Mouse (Mus musculus): Measurements from ENCODE around the gene Hist1h2ak. TPM values are rescaled to one million over a fixed set of nuclear protein-coding genes. Genes with fewer than 3 reads are reported as not detected.
"Not testable (repeated sequence)": the region's sequence is repeated elsewhere in the genome, so short reads cannot be mapped to it uniquely, and the experiment has no call there.

Gene Hist1h2ak
- total and polyA plus RNA-seq, 2 experiments from 2014 or later, result 10.3 to 128 TPM

GRCm38 (mm10) chr13:21753051-21753523 lies 540 bp downstream of the Hist1h2ak start:
- Histone ChIP-seq H3K27me3 (ENCODE audit: control insufficient read depth, insufficient read depth, low read length) (no peaks in the 10 kb centered on the region), H3K9ac (replicated peaks; ENCODE audit: low read depth, low read length) (peak overlapping the region; percentile 51), H3K9me3 (replicated peaks; ENCODE audit: control insufficient read depth, low read length) (no peaks in the 10 kb centered on the region), H3K4me3 (ENCODE audit: low read depth, low read length) (peak overlapping the region; percentile 51), H3K36me3 (replicated peaks; ENCODE audit: control insufficient read depth, insufficient read depth, low read length) (no peaks in the 10 kb centered on the region), H3K27ac (ENCODE audit: low read depth) (peak overlapping the region; percentile 94), H3K4me1 (ENCODE audit: control insufficient read depth, insufficient read depth) (peaks cover 23% of the 10 kb centered on the region), H3K4me2 (ENCODE audit: low read depth, low read length) (peak overlapping the region; percentile 67)
- ATAC-seq (ENCODE audit: insufficient read depth, low read depth), result no peak
- DNase-seq (ENCODE audit: low spot score), result no peak
- TF ChIP-seq EP300 (IDR thresholded peaks at IDR 0.05; ENCODE audit: low read depth), result no peak
- no peak for TF ChIP-seq CTCF (IDR thresholded peaks at IDR 0.05; ENCODE audit: low read depth)
- WGBS, result 3% methylated on average over 10 of the region's 10 CpGs

GRCm38 (mm10) chr13:21752356-21752755 lies 1.3 kb downstream of the Hist1h2ak start:
- no peaks in the 10 kb centered on the region for H3K27me3 ChIP-seq (ENCODE audit: control insufficient read depth, insufficient read depth, low read length)
- H3K27ac ChIP-seq (ENCODE audit: low read depth), result peak overlapping the region; percentile 31; the same call in 1 of the 2 replicates
- no peaks in the 10 kb centered on the region for H3K9me3 ChIP-seq (replicated peaks; ENCODE audit: control insufficient read depth, low read length)
- H3K9ac ChIP-seq (replicated peaks; ENCODE audit: low read depth, low read length), result 0 out of 2 replicates have a peak overlapping the region, but pooled peaks have one; percentile 51
- 0 out of 2 replicates have a peak overlapping the region, but pooled peaks have one; percentile 67 for H3K4me2 ChIP-seq (ENCODE audit: low read depth, low read length)
- no peaks in the 10 kb centered on the region for H3K36me3 ChIP-seq (replicated peaks; ENCODE audit: control insufficient read depth, insufficient read depth, low read length)
- ATAC-seq (ENCODE audit: insufficient read depth, low read depth) (no peak), DNase-seq (ENCODE audit: low spot score) (no peak)
- H3K4me3 ChIP-seq (ENCODE audit: low read depth, low read length), result no peak overlapping the region
- peaks cover 23% of the 10 kb centered on the region for H3K4me1 ChIP-seq (ENCODE audit: control insufficient read depth, insufficient read depth)
- TF ChIP-seq CTCF (IDR thresholded peaks at IDR 0.05; ENCODE audit: low read depth) (no peak), EP300 (IDR thresholded peaks at IDR 0.05; ENCODE audit: low read depth) (no peak)
- 33% methylated on average over 3 of the region's 3 CpGs for WGBS

- peak overlapping the region; percentile 18; the same call in 1 of the 2 replicates for H3K4me2 ChIP-seq (ENCODE audit: low read depth, low read length)
- H3K27ac ChIP-seq (ENCODE audit: low read depth), result peak overlapping the region; percentile 31; the same call in 1 of the 2 replicates
- no peaks in the 10 kb centered on the region for H3K9me3 ChIP-seq (replicated peaks; ENCODE audit: control insufficient read depth, low read length)
- H3K27me3 ChIP-seq (ENCODE audit: control insufficient read depth, insufficient read depth, low read length), result no peaks in the 10 kb centered on the region
- no peaks in the 10 kb centered on the region for H3K36me3 ChIP-seq (replicated peaks; ENCODE audit: control insufficient read depth, insufficient read depth, low read length)
- ATAC-seq (ENCODE audit: insufficient read depth, low read depth) (no peak), DNase-seq (ENCODE audit: low spot score) (peak; percentile 11)
- H3K4me3 ChIP-seq (ENCODE audit: low read depth, low read length), result no peak overlapping the region
- H3K9ac ChIP-seq (replicated peaks; ENCODE audit: low read depth, low read length), result no peak overlapping the region
- H3K4me1 ChIP-seq (ENCODE audit: control insufficient read depth, insufficient read depth), result peaks cover 23% of the 10 kb centered on the region
- TF ChIP-seq CTCF (IDR thresholded peaks at IDR 0.05; ENCODE audit: low read depth) (no peak), EP300 (IDR thresholded peaks at IDR 0.05; ENCODE audit: low read depth) (no peak)
- 26% methylated on average over 3 of the region's 3 CpGs for WGBS
Observed at GRCm38 (mm10) chr13:21751827-21752226, 1.8 kb downstream of the Hist1h2ak start.

GRCm38 (mm10) chr13:21751417-21751816 lies 2.2 kb downstream of the Hist1h2ak start:
- no peaks in the 10 kb centered on the region for H3K27me3 ChIP-seq (ENCODE audit: control insufficient read depth, insufficient read depth, low read length)
- no peaks in the 10 kb centered on the region for H3K36me3 ChIP-seq (replicated peaks; ENCODE audit: control insufficient read depth, insufficient read depth, low read length)
- TF ChIP-seq EP300 (IDR thresholded peaks at IDR 0.05; ENCODE audit: low read depth), result no peak
- no peak for TF ChIP-seq CTCF (IDR thresholded peaks at IDR 0.05; ENCODE audit: low read depth)
- no peak for DNase-seq (ENCODE audit: low spot score)
- H3K4me3 ChIP-seq (ENCODE audit: low read depth, low read length), result no peak overlapping the region
- no peaks in the 10 kb centered on the region for H3K9me3 ChIP-seq (replicated peaks; ENCODE audit: control insufficient read depth, low read length)
- H3K4me1 ChIP-seq (ENCODE audit: control insufficient read depth, insufficient read depth), result peaks cover 23% of the 10 kb centered on the region
- no peak overlapping the region for H3K27ac ChIP-seq (ENCODE audit: low read depth)
- H3K9ac ChIP-seq (replicated peaks; ENCODE audit: low read depth, low read length), result no peak overlapping the region
- ATAC-seq (ENCODE audit: insufficient read depth, low read depth), result no peak
- no peak overlapping the region for H3K4me2 ChIP-seq (ENCODE audit: low read depth, low read length)

- peak; percentile 75 for DNase-seq (ENCODE audit: low spot score)
- peak; percentile 54 for ATAC-seq (ENCODE audit: insufficient read depth, low read depth)
- WGBS, result under 1% methylated on average over 42 of the region's 56 CpGs
- peak within 1 kb of the TSS; percentile 46 for H3K9ac ChIP-seq (replicated peaks; ENCODE audit: low read depth, low read length)
- H3K4me1 ChIP-seq (ENCODE audit: control insufficient read depth, insufficient read depth), result peaks cover 18% of the 10 kb centered on the region
- H3K27me3 ChIP-seq (ENCODE audit: control insufficient read depth, insufficient read depth, low read length); H3K36me3 ChIP-seq (replicated peaks; ENCODE audit: control insufficient read depth, insufficient read depth, low read length); H3K9me3 ChIP-seq (replicated peaks; ENCODE audit: control insufficient read depth, low read length): not testable (repeated sequence)
- peak within 1 kb of the TSS; percentile 48 for H3K4me3 ChIP-seq (ENCODE audit: low read depth, low read length)
- peak within 1 kb of the TSS; percentile 72 for H3K27ac ChIP-seq (ENCODE audit: low read depth)
- peak within 1 kb of the TSS; percentile 67 for H3K4me2 ChIP-seq (ENCODE audit: low read depth, low read length)
Observed at GRCm38 (mm10) chr13:21750159-21751017, 3.2 kb downstream of the Hist1h2ak start, which contains the start of gene Hist1h4k. Gene Hist1h4k, minus strand, starts transcription at chr13:21750505.
